Mouse (Mus musculus) central nervous system, embryonic 18 days (tissue): Measurements from ENCODE around the gene Krtcap2. TPM values are rescaled to one million over a fixed set of nuclear protein-coding genes. Genes with fewer than 3 reads are reported as not detected.

Experiments used
- polyA plus RNA-seq: library from polyadenylated mRNA; depleted of rRNA; stranded (reverse); fragments of >200 nt; gene quantifications from 2 replicates; pipeline ENCODE4 v1.2.3, GENCODE M21; 2012; rRNA removed

Krtcap2 gene
- polyA plus RNA-seq, result 101 TPM in 2 replicates

GRCm38 (mm10) chr3:89245688-89246171 lies at the start of gene Krtcap2:
Krtcap2 (plus strand) TSS chr3:89245966.

GRCm38 (mm10) chr3:89202253-89203141 lies 43.3 kb upstream of the Krtcap2 start, which contains the start of gene Gba:
Gba (plus strand) TSS chr3:89202928.

GRCm38 (mm10) chr3:89214681-89215411 lies 30.9 kb upstream of the Krtcap2 start, which contains the start of gene Thbs3:
Thbs3 (plus strand) TSS chr3:89215180.

GRCm38 (mm10) chr3:89226900-89227299 lies 18.9 kb upstream of the Krtcap2 start, which contains the start of gene Mtx1:
Mtx1 (minus strand) TSS chr3:89227088.

GRCm38 (mm10) chr3:89228836-89229235 lies 16.9 kb upstream of the Krtcap2 start, which contains the start of gene Muc1:
Muc1 (plus strand) TSS chr3:89229057.

GRCm38 (mm10) chr3:89246261-89247100 lies 715 bp downstream of the Krtcap2 start, which contains the start of gene Trim46:
Trim46 (minus strand) TSS chr3:89246309.

GRCm38 (mm10) chr3:89259076-89259475 lies 13.3 kb downstream of the Krtcap2 start, which contains the start of gene Dpm3:
Dpm3 (plus strand) TSS chr3:89259358.

GRCm38 (mm10) chr3:89270051-89270755 lies 24.4 kb downstream of the Krtcap2 start, which contains the start of gene Slc50a1:
Slc50a1 (minus strand) TSS chr3:89270570.

GRCm38 (mm10) chr3:89280606-89281511 lies 35.1 kb downstream of the Krtcap2 start, which contains the start of gene Efna1:
Efna1 (minus strand) TSS chr3:89281142.

Other genes with a start within 250 kb of the Krtcap2 start
- 138 and 142 TPM in 2 replicates for gene Rusc1, start 152.7 kb upstream of the Krtcap2 start, polyA plus RNA-seq
- 0.07 TPM in 1 of 2 replicates, not detected in the other for gene Gm43738, start 144.9 kb upstream of the Krtcap2 start, polyA plus RNA-seq
- gene Fdps, start 144.0 kb upstream of the Krtcap2 start, polyA plus RNA-seq, result 301 and 321 TPM in 2 replicates
- 0.15 and 0.17 TPM in 2 replicates for gene Pklr, start 109.8 kb upstream of the Krtcap2 start, polyA plus RNA-seq
- 66.1 and 76.8 TPM in 2 replicates for gene Hcn3, start 85.8 kb upstream of the Krtcap2 start, polyA plus RNA-seq
- gene Clk2, start 81.2 kb upstream of the Krtcap2 start, polyA plus RNA-seq, result 79.8 and 84.1 TPM in 2 replicates
- gene Scamp3, start 68.5 kb upstream of the Krtcap2 start, polyA plus RNA-seq, result 116 and 120 TPM in 2 replicates
- gene Fam189b, start 62.8 kb upstream of the Krtcap2 start, polyA plus RNA-seq, result 67.2 and 68.9 TPM in 2 replicates
- gene Gba, start 43.0 kb upstream of the Krtcap2 start, polyA plus RNA-seq, result 49.4 and 52.2 TPM in 2 replicates
- gene Thbs3, start 30.8 kb upstream of the Krtcap2 start, polyA plus RNA-seq, result 223 and 225 TPM in 2 replicates
- 145 and 148 TPM in 2 replicates for gene Mtx1, start 18.9 kb upstream of the Krtcap2 start, polyA plus RNA-seq
- 4.5 and 5.8 TPM in 2 replicates for gene Muc1, start 16.9 kb upstream of the Krtcap2 start, polyA plus RNA-seq
- 113 and 137 TPM in 2 replicates for gene Trim46, start 343 bp downstream of the Krtcap2 start, polyA plus RNA-seq
- gene Dpm3, start 13.4 kb downstream of the Krtcap2 start, polyA plus RNA-seq, result 140 and 171 TPM in 2 replicates
- 53.7 and 53.8 TPM in 2 replicates for gene Slc50a1, start 24.6 kb downstream of the Krtcap2 start, polyA plus RNA-seq
- 7.8 and 8.6 TPM in 2 replicates for gene Efna1, start 35.2 kb downstream of the Krtcap2 start, polyA plus RNA-seq
- 94.2 and 96.9 TPM in 2 replicates for gene Efna3, start 77.0 kb downstream of the Krtcap2 start, polyA plus RNA-seq
- gene Efna4, start 92.1 kb downstream of the Krtcap2 start, polyA plus RNA-seq, result 12.3 and 13.4 TPM in 2 replicates
- 103 and 104 TPM in 2 replicates for gene Adam15, start 104.0 kb downstream of the Krtcap2 start, polyA plus RNA-seq
- gene Dcst2, start 116.0 kb downstream of the Krtcap2 start, polyA plus RNA-seq, result 0.28 and 0.30 TPM in 2 replicates
- gene Dcst1, start 119.3 kb downstream of the Krtcap2 start, polyA plus RNA-seq, result 0.07 and 0.17 TPM in 2 replicates
- gene Zbtb7b, start 148.8 kb downstream of the Krtcap2 start, polyA plus RNA-seq, result 3.4 and 3.7 TPM in 2 replicates
- 3.1 and 3.7 TPM in 2 replicates for gene Lenep, start 156.8 kb downstream of the Krtcap2 start, polyA plus RNA-seq
- gene Flad1, start 165.9 kb downstream of the Krtcap2 start, polyA plus RNA-seq, result 40.6 and 41.9 TPM in 2 replicates
- 57.5 and 61.0 TPM in 2 replicates for gene Cks1b, start 172.4 kb downstream of the Krtcap2 start, polyA plus RNA-seq
- 19.4 and 22.6 TPM in 2 replicates for gene Shc1, start 172.5 kb downstream of the Krtcap2 start, polyA plus RNA-seq
- gene Pygo2, start 184.2 kb downstream of the Krtcap2 start, polyA plus RNA-seq, result 65.5 and 66.0 TPM in 2 replicates
- gene Pbxip1, start 190.7 kb downstream of the Krtcap2 start, polyA plus RNA-seq, result 10.4 and 13.0 TPM in 2 replicates
- 110 and 117 TPM in 2 replicates for gene Pmvk, start 208.6 kb downstream of the Krtcap2 start, polyA plus RNA-seq